Mouse (Mus musculus) heart, postnatal 14 days (tissue): ENCODE data around the gene Adora1. TPM values are rescaled to one million over a fixed set of nuclear protein-coding genes. Genes with fewer than 3 reads are reported as not detected.
A peak's percentile ranks its signal among the peaks of the same experiment; 100 is the strongest.

Experiments used
- DNase-seq, 2 experiments: peaks; one replicate each; pipeline ENCODE4 v3.0.0; 2021 to 2022
- intact Hi-C: fragments of 180-260 bp; cut with DNase I; formaldehyde crosslinking; loops from one replicate; pipeline ENCODE4 v1.15.1; 2025
- total RNA-seq, 2 experiments: library from RNA; stranded (reverse); gene quantifications; 2 replicates each; pipeline ENCODE4 v1.2.3; 2021

Adora1 gene
- total RNA-seq, 2 experiments from 2014 or later, result 20.3 to 23.0 TPM

DNA sequence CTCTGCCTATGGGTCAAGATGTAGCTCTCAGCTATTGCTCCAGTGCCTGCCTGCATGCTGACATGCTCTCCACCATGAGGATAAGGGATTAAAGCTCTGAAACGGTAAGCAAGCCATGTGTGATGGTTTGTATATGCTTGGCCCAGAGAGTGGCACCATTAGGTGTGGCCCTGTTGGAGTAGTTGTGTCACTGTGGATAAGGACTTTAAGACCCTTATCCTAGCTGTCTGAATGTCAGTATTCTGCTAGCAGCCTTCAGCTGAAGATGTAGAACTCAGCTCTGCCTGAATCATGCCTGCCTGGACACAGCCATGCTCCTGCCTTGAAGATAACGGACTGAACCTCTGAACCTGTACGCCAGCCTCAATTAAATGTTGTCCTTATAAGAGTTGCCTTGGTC, 68.7 kb downstream of the Adora1 start:
- intact Hi-C loops, result no loop called here
- DNase-seq, result no peak

DNA sequence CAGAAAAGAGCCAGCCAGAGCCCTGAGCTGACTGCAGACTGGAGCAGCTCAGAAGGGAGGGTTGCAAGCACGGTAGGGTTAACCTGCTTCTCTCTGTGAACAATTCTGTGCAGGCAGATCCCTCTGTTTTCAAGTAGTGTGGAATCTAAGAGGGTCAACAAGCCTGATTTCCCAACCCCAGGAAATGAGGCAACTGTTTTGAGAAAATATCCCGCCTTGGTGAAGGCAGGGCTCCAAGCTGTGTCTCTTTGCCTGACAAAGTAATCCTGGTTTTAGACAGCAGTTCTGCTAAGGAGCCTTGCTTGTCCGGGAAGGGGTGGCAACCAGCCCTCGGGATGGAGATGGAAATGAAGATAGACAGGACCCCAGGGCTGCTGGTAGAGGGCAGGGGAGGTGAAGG, 70.8 kb downstream of the Adora1 start:
- intact Hi-C loops, result no loop called here
- no peak for DNase-seq

DNA sequence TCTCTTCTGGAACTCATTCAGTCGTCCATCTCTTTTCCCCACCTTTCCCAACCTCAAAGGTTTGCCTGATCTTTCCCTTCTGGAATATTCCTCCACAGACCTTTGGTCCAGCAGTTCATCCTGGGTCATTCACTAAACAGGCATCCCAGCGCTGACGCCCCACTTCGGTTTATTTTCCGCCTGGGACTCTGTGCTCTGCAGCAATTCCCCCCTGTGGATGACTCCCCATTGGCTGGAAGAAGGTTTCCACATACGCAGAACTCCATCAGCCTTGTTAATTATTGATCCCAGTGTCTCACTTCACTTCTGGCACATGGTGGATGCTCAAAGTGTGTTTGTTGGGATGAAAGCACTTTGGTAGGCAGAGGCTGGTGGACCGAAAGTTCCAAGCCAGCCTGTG, 71.8 kb downstream of the Adora1 start:
- DNase-seq, result no peak
- intact Hi-C loops, result no loop called here

DNA sequence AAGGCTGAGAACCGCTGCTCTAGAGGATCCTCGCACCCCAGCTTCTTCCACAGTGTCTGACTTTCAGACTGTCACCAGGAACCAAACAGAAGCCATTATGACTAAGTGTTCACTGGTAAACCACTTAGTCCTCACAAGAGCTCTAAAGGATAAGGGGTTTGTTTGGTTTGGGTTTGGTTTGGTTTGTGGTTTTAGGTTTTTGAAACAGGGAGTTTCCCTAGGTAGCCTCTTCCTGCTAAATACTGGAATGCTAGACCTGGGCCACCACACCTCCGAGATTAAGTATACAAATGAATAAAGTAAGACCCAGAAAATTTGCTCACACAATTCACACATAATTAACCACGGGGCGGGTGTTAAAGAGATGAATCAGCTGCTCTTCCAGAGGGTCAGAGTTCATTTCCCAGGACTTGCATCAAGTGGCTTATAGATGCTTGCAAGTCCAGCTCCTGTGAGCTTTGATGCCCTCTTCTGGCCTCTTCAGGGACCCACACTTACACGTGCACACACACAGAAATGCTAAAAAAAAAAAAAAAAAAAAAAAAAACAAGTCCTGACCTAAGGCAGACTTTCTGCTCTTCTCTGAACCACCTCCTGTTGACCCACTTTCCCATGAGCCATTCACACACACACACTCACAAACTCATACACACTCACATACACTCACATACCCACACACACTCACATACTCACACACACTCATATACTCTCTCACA, 72.6 kb downstream of the Adora1 start:
- intact Hi-C loops, result no loop called here
- DNase-seq, result no peak

DNA sequence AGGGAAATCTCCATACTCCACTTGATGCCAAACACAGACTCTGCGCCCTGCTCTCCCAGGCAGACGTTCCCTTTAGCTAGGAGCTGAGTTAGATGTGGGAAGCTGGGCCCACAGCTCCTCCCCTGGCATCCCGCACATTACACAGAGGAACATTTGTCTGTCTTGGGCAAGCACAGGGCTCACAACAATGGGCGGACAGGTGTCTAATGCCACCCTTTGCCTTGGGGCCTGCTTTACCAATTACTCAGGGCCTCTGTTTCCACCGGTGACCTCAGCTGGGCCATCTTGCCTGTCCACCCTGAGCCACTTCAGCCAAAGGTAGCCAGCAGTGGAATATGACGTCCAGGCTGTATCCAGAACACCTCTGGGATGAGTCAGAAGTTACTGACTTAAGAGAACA, 73.8 kb downstream of the Adora1 start:
- no peak for DNase-seq
- intact Hi-C loops, result no loop called here

DNA sequence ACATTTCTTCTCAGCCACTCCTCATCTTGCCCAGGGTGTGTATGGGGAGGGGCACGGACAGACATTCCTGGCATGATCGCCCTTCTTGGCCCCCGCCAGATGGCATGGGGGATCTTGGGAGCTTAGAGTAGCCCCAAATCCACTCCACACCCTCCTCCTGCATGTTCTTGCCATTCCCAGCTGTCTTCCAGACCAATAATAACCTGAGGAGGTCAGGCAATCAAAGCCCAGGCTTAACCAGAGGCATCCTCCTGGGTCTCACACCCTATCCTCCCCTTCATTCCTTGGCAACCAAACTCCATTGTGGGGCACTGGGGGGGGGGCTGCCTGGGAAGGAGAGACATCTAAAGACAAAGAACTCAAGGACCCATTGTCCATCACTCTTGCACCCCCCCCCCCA, 74.8 kb downstream of the Adora1 start:
- intact Hi-C loops, result no loop called here
- DNase-seq, result no peak

DNA sequence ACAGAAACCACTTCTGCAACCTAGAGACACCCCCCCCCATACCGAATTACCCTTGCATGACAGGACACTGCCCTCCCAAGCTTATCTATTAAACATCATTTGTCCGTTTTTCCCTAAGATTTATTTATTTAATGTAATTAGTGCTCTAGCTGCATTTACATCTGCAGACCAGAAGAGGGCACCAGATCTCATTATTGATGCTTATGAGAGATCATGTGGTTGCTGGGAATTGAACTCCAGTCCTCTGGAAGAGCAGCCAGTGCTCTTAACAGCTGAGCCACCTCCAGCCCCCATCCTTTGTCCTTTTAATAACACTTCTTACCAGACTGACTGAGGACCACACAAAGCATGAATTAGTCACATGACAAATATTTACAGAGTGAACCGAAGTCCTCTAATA, 80.6 kb downstream of the Adora1 start:
- intact Hi-C loops, result no loop called here
- no peak for DNase-seq

DNA sequence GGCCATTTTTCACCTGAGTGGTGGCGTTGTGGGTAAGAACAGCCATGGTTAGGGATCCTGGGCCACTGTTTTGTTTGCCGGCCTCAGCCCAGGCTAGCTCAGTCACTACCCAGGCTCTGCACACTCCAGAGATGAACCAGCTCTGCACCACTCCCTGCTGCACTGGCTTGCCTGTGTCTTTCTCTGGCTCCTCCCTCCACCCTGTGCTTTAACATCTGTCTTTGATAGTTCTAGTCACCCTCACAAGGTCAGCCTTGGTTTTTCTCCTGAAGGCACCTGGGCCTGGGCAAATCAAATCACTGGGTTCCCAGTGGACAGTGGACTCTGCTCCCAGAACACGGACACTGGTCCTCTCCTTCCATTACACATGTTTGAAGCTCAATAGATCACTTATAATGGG, 81.1 kb downstream of the Adora1 start:
- DNase-seq, result no peak
- intact Hi-C loops, result no loop called here

DNA sequence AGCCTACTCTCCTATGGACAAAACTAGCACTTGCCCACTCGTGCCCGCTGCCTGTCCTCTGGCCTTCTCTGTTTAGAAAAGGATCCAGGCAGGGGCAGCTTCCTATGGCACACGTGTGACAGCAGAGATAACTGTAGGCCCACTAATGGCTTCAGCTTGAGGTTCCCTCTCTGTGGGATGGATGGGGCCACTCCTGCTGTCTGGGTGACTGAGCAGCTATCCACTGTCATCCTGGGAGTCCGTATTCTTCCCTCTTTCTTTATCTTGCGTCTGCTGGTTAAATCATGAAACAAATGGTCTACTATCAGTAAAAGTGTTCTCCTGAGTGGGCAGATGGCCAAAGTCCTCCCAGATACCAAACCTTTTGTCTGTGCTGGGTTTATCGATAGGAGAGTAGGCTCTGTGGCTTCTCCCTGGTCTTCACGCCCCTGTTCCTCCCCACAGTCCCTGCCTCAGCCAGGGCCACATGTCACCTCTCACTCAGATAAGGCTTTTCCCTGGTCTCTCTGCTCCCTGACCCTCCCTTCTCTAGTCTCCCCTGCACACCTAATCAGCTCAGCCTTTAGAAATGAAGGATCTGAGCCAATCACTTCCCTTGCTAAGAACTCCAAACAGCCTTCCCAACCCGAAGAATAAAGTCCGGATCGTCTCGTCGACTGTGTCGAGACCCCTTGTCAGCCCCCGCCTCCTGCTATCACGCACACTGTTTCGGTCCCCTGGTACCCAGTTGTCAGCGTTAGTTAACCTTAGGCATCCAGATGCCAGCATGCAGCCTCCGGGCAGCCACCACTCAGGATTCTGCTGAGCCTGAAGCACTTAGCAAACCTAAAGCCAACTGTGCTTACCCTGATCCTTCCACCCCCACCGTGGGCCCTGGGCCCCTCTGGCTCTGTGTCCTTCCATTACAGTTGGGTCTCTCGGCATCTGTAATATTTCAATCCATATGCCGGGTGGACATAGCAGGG, 82.3 kb downstream of the Adora1 start:
- intact Hi-C loops, result loop anchor here (2.0 kb wide), 1 partner anchor 48 kb away; no protein-coding TSS in a partner anchor
- DNase-seq, result no peak

DNA sequence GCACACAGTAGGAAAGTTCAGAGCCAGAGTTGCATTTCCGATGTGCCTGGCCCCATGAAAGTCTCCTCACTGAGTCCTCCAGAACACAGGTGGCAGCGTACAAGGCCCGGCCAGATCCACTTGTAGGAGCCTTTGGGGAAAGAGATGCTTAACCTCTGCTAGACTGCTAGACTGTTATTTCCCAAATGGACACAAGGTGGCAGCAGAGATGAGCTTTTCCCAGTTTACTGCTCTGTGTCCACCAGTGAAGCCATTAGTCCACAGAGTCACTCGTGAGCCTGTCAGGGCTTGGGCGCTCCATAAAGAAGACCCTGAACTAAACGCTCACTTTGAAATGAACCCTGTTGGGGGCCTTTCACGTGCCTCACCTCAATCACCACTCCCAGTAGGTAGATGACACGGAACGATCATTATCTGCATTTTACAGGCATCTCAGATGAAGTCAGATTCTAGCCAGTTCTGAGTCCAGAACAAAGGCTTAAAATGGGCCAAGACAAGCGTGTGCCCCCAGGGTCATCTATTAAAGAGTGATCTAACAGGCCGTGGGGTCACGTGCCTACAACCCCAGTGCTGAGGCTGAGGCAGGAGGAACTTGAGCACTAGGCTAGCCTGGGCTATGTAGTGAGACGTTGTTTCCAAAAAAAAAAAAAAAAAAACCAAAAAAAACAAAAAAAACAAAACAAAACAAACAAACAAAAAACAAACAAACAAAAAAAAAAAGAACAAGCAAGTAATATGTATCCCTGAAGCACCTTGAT, 83.4 kb downstream of the Adora1 start:
- intact Hi-C loops, result loop anchor here (1.0 to 2.0 kb wide), 4 partner anchors 49 to 180 kb away; partner anchors contain the start of gene Ppfia4
- DNase-seq, result peak; percentile 81 to 91

DNA sequence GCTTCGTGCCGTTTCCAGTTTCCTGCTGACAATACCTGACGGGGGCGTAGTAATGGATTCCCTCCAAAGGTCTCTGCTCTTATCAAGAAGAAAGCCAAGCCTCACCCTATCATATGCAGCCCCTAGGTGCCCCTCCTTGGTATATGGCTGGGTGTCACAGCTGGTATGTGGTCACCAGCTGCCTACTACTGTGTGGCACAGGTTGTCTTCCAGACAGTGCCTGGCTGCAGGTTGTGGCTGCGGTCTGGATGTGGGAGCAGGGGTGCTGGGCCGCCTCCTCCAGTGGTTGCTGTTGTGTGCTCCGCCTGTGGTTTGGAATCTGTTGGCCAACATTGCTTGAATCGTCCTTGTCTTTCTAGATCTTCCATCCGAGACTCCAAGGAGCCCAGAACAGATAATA, 84.5 kb downstream of the Adora1 start:
- intact Hi-C loops, result loop anchor here (1.0 to 2.0 kb wide), 3 partner anchors 94 to 182 kb away; partner anchors contain the start of gene Ppfia4
- no peak for DNase-seq

DNA sequence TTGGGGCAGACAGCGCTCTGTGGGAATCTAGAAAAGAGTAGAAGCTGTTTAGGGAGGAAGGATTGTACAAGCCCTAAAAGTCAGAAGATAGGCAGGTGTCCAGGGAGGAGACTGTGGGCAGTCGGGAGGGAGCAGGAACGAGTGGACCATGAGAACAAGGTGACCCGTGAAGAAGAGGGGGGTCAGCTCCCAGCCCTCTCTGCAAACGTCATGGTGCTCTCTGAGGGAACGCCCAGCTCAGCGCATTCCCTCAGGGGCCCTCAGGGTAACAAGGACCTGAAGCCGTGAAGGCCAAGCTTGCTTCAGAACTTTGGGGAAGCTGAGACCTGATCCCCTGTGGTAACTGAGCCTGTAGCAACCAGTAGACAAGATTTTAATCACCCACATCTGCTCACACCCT, 85.2 kb downstream of the Adora1 start:
- intact Hi-C loops, result loop anchor here (2.0 kb wide), 1 partner anchor 173 kb away; no protein-coding TSS in a partner anchor
- no peak for DNase-seq

Other genes starting within 250 kb of the Adora1 start
- gene Fmod, start 198.2 kb downstream of the Adora1 start, total RNA-seq, result 10 to 100 TPM; 13.5 to 17.4 TPM
- 10 to 100 TPM; 37.3 to 47.7 TPM for gene Btg2, start 156.3 kb downstream of the Adora1 start, total RNA-seq
- gene Chit1, start 124.2 kb downstream of the Adora1 start, total RNA-seq, result not detected
- gene Chil1, start 53.3 kb downstream of the Adora1 start, total RNA-seq, result under 1 TPM; 0.62 to 0.71 TPM
- not detected for gene Mybph, start 42.0 kb downstream of the Adora1 start, total RNA-seq
- gene Myog, start 54.6 kb upstream of the Adora1 start, total RNA-seq, result not detected
- gene Ppfia4, start 97.5 kb upstream of the Adora1 start, total RNA-seq, result 1 to 10 TPM; 2.8 to 3.5 TPM
- gene Tmem183a, start 126.5 kb upstream of the Adora1 start, total RNA-seq, result 10 to 100 TPM; 22.6 to 22.8 TPM
- gene 4933406M09Rik, start 150.5 kb upstream of the Adora1 start, total RNA-seq, result not detected
- gene Cyb5r1, start 170.1 kb upstream of the Adora1 start, total RNA-seq, result 10 to 100 TPM; 26.0 to 28.4 TPM
- 100 to 1,000 TPM; 137 to 142 TPM for gene Adipor1, start 179.9 kb upstream of the Adora1 start, total RNA-seq
- 10 to 100 TPM; 18.1 to 19.9 TPM for gene Klhl12, start 220.1 kb upstream of the Adora1 start, total RNA-seq